Mouse (Mus musculus) limb, embryonic 10.5 days (tissue): ENCODE measurements around the gene Ssr3. TPM values are rescaled to one million over a fixed set of nuclear protein-coding genes. Genes with fewer than 3 reads are reported as not detected.
A peak's percentile ranks its signal among the peaks of the same experiment; 100 is the strongest.

ENCODE experiments used
- DNase-seq: peaks from one replicate; pipeline ENCODE4 v3.0.0-alpha.2; 2017; ENCODE audit warnings: low spot score
- H3K27ac ChIP-seq: fragments of 300-500 bp; sonication (generic); 2 replicates; pipeline ENCODE4 v1.5.1; 2016; ENCODE audit warnings: mild to moderate bottlenecking
- H3K27me3 ChIP-seq: fragments of 300-500 bp; sonication (generic); 2 replicates; pipeline ENCODE4 v1.6.1; 2016; ENCODE audit warnings: low read depth, mild to moderate bottlenecking; ENCODE audit not compliant: poor library complexity, severe bottlenecking
- H3K36me3 ChIP-seq: fragments of 300-500 bp; sonication (generic); 2 replicates; pipeline ENCODE4 v1.6.1; 2016; ENCODE audit warnings: mild to moderate bottlenecking, moderate library complexity
- H3K4me1 ChIP-seq: fragments of 300-500 bp; sonication (generic); 2 replicates; pipeline ENCODE4 v1.6.1; 2016
- H3K4me3 ChIP-seq: fragments of 300-500 bp; sonication (generic); 2 replicates; pipeline ENCODE4 v1.5.1; 2016; ENCODE audit warnings: mild to moderate bottlenecking, moderate library complexity
- H3K9me3 ChIP-seq: fragments of 300-500 bp; sonication (generic); replicated peaks from 2 replicates; pipeline ENCODE4 v1.6.1; 2016; ENCODE audit warnings: mild to moderate bottlenecking
- WGBS: fragments of 180-500 bp; shearing (Covaris S2); methylation state at CpG from one replicate; pipeline ENCODE4 v1.1.7; 2016; 5-methylcytosine and 5-hydroxymethylcytosine counted together
- polyA plus RNA-seq: library from polyadenylated mRNA; unstranded; fragments of >200 nt; fragmentation: Nextera tagmentation; extraction: Ambion mirVana; gene quantifications from 2 replicates; pipeline ENCODE4 v1.2.1, GENCODE M21; 2016

Gene Ssr3
- 226 and 253 TPM in 2 replicates for polyA plus RNA-seq

GRCm38 (mm10) chr3:65392421-65392817 lies at the start of gene Ssr3:
Ssr3 (minus strand) TSS chr3:65392623.
- under 1% methylated on average over 36 of the region's 36 CpGs for WGBS

DNA sequence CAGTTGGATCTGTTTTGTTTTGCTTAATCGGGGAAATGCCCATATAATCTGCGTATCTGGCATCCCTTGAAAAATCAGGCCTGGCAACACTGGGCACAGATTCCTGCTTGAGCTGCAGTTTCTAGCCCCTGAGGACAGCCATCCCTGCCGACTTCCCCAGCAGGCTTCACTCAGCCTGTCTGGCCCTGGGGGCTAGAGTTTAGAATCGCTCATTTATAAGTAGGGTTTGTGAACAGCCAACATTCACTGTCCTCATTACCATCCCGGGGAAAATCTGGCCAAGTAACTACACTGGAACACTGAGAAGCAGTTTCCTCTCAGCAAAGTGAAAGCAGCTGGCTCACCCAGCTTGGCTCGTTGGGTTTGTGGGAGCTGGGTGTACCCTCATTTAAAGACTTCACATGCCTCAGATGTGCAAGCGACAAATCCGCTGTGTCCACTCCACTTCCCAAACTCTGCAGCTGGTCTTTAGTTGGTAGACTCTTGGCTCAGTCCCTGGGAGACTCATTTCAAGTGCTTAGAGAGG lies 49.2 kb upstream of the Ssr3 start:
- Histone ChIP-seq H3K27me3 (no peaks in the 10 kb centered on the region), H3K27ac (peak overlapping the region; percentile 72), H3K36me3 (no peaks in the 10 kb centered on the region), H3K9me3 (no peaks in the 10 kb centered on the region), H3K4me3 (no peak overlapping the region), H3K4me1 (peaks cover 13% of the 10 kb centered on the region)
- DNase-seq = peak; percentile 50
- WGBS = 56% methylated on average over 8 of the region's 8 CpGs

More at GRCm38 (mm10) chr3:65392421-65392817, at the start of gene Ssr3:
- H3K9me3 ChIP-seq = no peaks in the 10 kb centered on the region
- peaks cover 32% of the 10 kb centered on the region for H3K36me3 ChIP-seq
- peak within 1 kb of the TSS; percentile 84 for H3K4me3 ChIP-seq
- H3K27me3 ChIP-seq = no peaks in the 10 kb centered on the region
- H3K4me1 ChIP-seq = peaks cover 5% of the 10 kb centered on the region; the same call in 1 of the 2 replicates
- DNase-seq = peak; percentile 93
- H3K27ac ChIP-seq = peak within 1 kb of the TSS; percentile 96

- Histone ChIP-seq H3K36me3 (no peaks in the 10 kb centered on the region), H3K27ac (no peak overlapping the region), H3K9me3 (no peaks in the 10 kb centered on the region), H3K4me3 (no peak overlapping the region), H3K4me1 (peaks cover 13% of the 10 kb centered on the region), H3K27me3 (no peaks in the 10 kb centered on the region)
- no peak for DNase-seq
- 88% methylated on average over 7 of the region's 7 CpGs for WGBS
Observed at GRCm38 (mm10) chr3:65438511-65439228, 46.2 kb upstream of the Ssr3 start.

DNA sequence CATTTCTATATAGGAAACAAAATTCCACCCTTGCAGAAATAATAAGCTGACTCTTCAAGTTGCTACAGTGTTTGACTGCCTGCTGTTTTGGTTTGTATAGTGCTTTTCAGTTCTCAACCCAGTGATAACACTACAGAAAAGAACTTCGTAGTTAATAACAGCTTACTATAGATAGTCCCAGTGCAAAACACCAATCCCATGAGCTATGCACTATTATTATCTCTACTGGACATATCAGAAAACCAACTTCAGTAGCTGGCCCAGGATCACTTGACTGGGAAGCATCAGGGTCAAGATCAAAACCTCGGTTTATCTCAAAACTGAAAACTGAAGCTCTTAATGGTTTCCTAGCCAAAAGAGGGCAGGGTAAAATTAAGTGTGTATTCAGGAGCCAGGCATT lies 43.4 kb upstream of the Ssr3 start:
- no peaks in the 10 kb centered on the region for H3K27me3 ChIP-seq
- DNase-seq = no peak
- no peaks in the 10 kb centered on the region for H3K36me3 ChIP-seq
- H3K4me3 ChIP-seq = no peak overlapping the region
- no peaks in the 10 kb centered on the region for H3K4me1 ChIP-seq
- no peaks in the 10 kb centered on the region for H3K9me3 ChIP-seq
- H3K27ac ChIP-seq = no peak overlapping the region
- 88% methylated on average over 2 of the region's 2 CpGs for WGBS

DNA sequence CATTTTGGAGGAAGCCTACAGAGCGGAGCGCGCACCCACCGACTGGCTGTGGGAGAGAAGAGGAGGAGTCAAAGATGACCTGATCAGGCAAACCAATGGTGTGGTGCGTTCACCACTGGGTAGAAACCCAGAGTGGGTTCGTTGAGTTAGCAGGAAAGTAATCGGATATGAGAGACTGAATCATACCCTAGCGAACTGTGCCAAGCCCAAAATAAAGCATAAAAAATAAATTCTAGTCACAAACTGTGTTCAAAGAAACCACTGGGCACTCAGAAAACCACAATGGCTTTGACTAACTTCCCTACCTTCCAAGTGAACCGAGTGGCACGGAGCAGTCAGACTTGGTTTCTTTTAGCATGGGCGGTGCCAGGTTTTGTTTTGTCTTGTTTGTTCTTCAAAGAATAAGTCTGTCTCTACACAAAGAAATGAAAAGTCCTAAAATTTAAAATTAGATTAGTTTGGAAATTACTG lies 42.7 kb upstream of the Ssr3 start:
- H3K36me3 ChIP-seq = no peaks in the 10 kb centered on the region
- 92% methylated on average over 11 of the region's 11 CpGs for WGBS
- no peak for DNase-seq
- H3K27ac ChIP-seq = no peak overlapping the region
- H3K4me1 ChIP-seq = no peaks in the 10 kb centered on the region
- H3K27me3 ChIP-seq = no peaks in the 10 kb centered on the region
- H3K9me3 ChIP-seq = no peaks in the 10 kb centered on the region
- no peak overlapping the region for H3K4me3 ChIP-seq

DNA sequence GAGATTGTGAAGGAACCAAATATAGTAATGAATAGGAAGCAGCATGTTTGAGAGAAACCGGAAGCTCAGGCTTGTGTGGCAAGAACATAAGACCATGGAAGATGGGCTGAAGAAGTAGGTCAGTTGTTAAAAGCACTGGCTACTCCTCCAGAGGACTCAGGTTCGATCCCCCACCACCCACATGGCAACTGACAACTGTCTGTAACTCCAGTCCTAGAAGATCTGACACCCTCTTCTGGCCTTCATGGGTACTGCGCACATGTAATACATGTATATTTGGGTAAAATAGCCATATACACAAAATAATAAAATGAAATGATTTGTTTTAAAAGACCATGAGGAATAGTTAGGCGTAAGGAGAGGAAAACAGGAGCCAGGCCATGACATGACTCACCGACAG lies 39.8 kb upstream of the Ssr3 start:
- 92% methylated on average over 5 of the region's 5 CpGs for WGBS
- H3K27ac ChIP-seq = no peak overlapping the region

GRCm38 (mm10) chr3:65419706-65420105 lies 27.3 kb upstream of the Ssr3 start:
- WGBS = 88% methylated on average over 3 of the region's 3 CpGs
- no peaks in the 10 kb centered on the region for H3K27me3 ChIP-seq
- DNase-seq = no peak
- no peaks in the 10 kb centered on the region for H3K36me3 ChIP-seq
- no peak overlapping the region for H3K27ac ChIP-seq
- H3K9me3 ChIP-seq = no peaks in the 10 kb centered on the region
- no peak overlapping the region for H3K4me3 ChIP-seq
- H3K4me1 ChIP-seq = peaks cover 10% of the 10 kb centered on the region; the same call in 1 of the 2 replicates

More for the DNA sequence above, 39.8 kb upstream of the Ssr3 start:
- H3K36me3 ChIP-seq = no peaks in the 10 kb centered on the region
- no peaks in the 10 kb centered on the region for H3K4me1 ChIP-seq
- no peak for DNase-seq
- no peaks in the 10 kb centered on the region for H3K27me3 ChIP-seq
- H3K9me3 ChIP-seq = no peaks in the 10 kb centered on the region
- H3K4me3 ChIP-seq = no peak overlapping the region

DNA sequence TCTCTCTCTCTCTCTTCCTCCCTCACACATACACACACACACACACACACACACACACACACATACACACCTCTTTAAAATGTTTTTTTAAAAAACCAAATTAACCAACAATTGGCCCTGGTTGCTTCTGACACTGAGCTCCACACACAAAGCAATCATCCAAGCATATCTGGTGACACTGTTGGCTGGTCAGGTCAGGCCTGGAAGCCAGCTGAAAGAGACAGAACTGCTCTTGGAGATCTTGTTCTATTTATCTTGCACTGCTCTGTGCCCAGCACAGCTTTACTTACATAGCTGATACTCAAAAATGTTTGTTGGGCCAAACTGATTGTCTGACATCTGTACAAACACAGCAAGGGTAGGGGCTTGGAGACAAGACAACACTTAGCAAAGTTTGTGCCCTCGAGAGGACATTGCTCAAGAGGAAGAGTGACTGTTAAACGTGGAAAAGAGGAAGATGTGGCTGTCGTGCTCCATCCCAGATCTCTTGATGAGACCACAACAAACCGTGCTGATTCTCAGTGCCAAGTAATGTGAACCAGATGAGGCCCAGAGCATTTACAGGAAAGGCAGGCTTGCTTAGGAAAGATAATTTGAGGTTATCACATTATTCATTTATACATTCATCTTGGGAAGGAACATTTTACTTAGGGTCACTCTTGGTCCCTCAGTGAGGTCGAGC lies 25.6 kb upstream of the Ssr3 start:
- Histone ChIP-seq H3K36me3 (no peaks in the 10 kb centered on the region), H3K27me3 (no peaks in the 10 kb centered on the region), H3K4me3 (no peak overlapping the region), H3K9me3 (no peaks in the 10 kb centered on the region), H3K27ac (no peak overlapping the region), H3K4me1 (peaks cover 10% of the 10 kb centered on the region; the same call in 1 of the 2 replicates)
- no peak for DNase-seq
- WGBS = 42% methylated on average over 5 of the region's 5 CpGs

GRCm38 (mm10) chr3:65416571-65416970 lies 24.1 kb upstream of the Ssr3 start:
- Histone ChIP-seq H3K4me1 (peaks cover 10% of the 10 kb centered on the region; the same call in 1 of the 2 replicates), H3K27me3 (no peaks in the 10 kb centered on the region), H3K27ac (no peak overlapping the region), H3K9me3 (no peaks in the 10 kb centered on the region), H3K4me3 (no peak overlapping the region), H3K36me3 (no peaks in the 10 kb centered on the region)
- no peak for DNase-seq

- Histone ChIP-seq H3K36me3 (no peaks in the 10 kb centered on the region), H3K27ac (no peak overlapping the region), H3K4me1 (0 out of 2 replicates have a peak, but pooled peaks cover 3% of the 10 kb centered on the region), H3K27me3 (no peaks in the 10 kb centered on the region), H3K9me3 (no peaks in the 10 kb centered on the region), H3K4me3 (no peak overlapping the region)
- DNase-seq = no peak
Observed at GRCm38 (mm10) chr3:65407891-65408290, 15.5 kb upstream of the Ssr3 start.

DNA sequence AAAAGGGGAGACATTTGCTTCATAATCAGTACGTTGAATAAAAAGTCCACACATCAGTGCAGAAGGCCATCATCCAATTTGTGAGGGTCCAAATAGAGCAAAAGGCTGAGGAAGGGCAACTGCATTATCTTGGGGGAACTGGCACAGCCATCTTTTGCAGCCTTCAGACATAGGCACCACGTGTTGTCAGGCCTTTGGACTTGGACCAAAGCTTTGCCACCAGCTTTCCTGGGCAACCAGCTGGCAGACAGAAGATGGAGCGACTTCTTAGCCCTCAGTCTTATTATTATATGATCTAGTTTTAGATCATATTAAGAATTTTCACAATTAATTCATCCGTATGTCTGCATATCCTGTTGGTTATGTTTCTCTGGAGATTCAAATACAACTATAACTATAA lies 13.4 kb upstream of the Ssr3 start:
- no peaks in the 10 kb centered on the region for H3K9me3 ChIP-seq

GRCm38 (mm10) chr3:65397566-65397965 lies 5.1 kb upstream of the Ssr3 start:
- Histone ChIP-seq H3K9me3 (no peaks in the 10 kb centered on the region), H3K4me3 (no peak overlapping the region), H3K4me1 (no peaks in the 10 kb centered on the region), H3K27ac (no peak overlapping the region), H3K36me3 (no peaks in the 10 kb centered on the region), H3K27me3 (no peaks in the 10 kb centered on the region)
- WGBS = 93% methylated on average over 3 of the region's 3 CpGs
- no peak for DNase-seq

More for the DNA sequence above, 13.4 kb upstream of the Ssr3 start:
- Histone ChIP-seq H3K27ac (no peak overlapping the region), H3K36me3 (no peaks in the 10 kb centered on the region), H3K4me3 (no peak overlapping the region), H3K4me1 (0 out of 2 replicates have a peak, but pooled peaks cover 3% of the 10 kb centered on the region), H3K27me3 (no peaks in the 10 kb centered on the region)
- 82% methylated on average over 4 of the region's 4 CpGs for WGBS
- DNase-seq = no peak
